In the genomic region with DNA sequence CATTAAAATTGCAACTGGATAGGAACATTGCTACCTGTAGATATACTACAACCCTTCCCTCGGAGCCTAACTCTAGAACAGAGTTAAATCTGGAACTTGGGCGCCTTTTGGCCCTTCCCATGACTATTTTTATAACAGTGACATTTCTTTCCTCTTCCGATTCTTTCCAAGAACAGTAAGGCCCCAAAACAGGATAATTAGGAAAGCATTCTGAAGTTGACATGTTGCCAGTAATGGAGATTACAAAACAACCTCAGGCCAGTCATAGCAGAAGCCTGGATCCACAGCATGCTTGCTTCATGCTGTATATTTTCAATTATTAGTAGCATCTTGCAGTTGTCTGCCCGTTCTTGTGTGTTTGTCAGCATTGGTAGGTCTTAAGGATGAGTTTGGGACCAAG, we compare ENCODE assay signal across 35 mouse cellular contexts. TPM values are rescaled to one million over a fixed set of nuclear protein-coding genes. Genes with fewer than 3 reads are reported as not detected.
"Had no signal": no experiment of that assay in that cellular context is flagged by ENCODE, and none has a peak within 500 bp of the region (broad histone marks: within the 10 kb centered on the region; RNA-seq: fewer than 3 reads in every experiment).

No protein-coding gene starts in this region.

- H3K4me3 ChIP-seq: gastrocnemius, adult 2 months; heart, adult 2 months; heart, embryonic 13.5 days; heart, embryonic 15.5 days; hindbrain, embryonic 10.5 days; hindbrain, embryonic 12.5 days; intestine, embryonic 15.5 days; layer of hippocampus, adult 2 months; left cerebral cortex, adult 2 months; limb, embryonic 10.5 days; limb, embryonic 12.5 days had no signal

- DNase-seq: gastrocnemius, adult 2 months; gastrocnemius, postnatal 10 days; gastrocnemius, postnatal 36 days; heart, adult 11 months; heart, adult 2 months; heart, postnatal 14 days; heart, postnatal 4 days; kidney, adult 18-20 months; kidney, adult 8-10 months; kidney, postnatal 10 days; kidney, postnatal 25 days; kidney, postnatal 4 days; liver had no signal

- ATAC-seq: hindbrain, embryonic 16.5 days; inflammation-experienced regulatory T-cells, adult 6 months; intestine, embryonic 15.5 days; intestine, postnatal 0 days had no signal

- H3K27ac ChIP-seq: gastrocnemius, adult 2 months; heart, adult 2 months; heart, embryonic 13.5 days; heart, embryonic 15.5 days; hindbrain, embryonic 10.5 days; hindbrain, embryonic 12.5 days; hindbrain, embryonic 14.5 days; intestine, embryonic 15.5 days; layer of hippocampus, adult 2 months; left cerebral cortex, adult 2 months; limb, embryonic 10.5 days; limb, embryonic 12.5 days had no signal

- H3K36me3 ChIP-seq: heart, embryonic 13.5 days; heart, embryonic 15.5 days; hindbrain, embryonic 10.5 days; hindbrain, embryonic 12.5 days; intestine, embryonic 15.5 days; limb, embryonic 10.5 days; limb, embryonic 12.5 days had no signal

- H3K4me2 ChIP-seq: heart, embryonic 11.5 days; heart, embryonic 13.5 days; heart, embryonic 15.5 days; hindbrain, embryonic 12.5 days; hindbrain, embryonic 14.5 days; intestine, embryonic 15.5 days; limb, embryonic 12.5 days; liver, embryonic 11.5 days had no signal

- H3K9me3 ChIP-seq: heart, embryonic 13.5 days; heart, embryonic 15.5 days; hindbrain, embryonic 10.5 days; hindbrain, embryonic 12.5 days; intestine, embryonic 15.5 days; limb, embryonic 10.5 days; limb, embryonic 12.5 days had no signal

- H3K9ac ChIP-seq: heart, embryonic 13.5 days; heart, embryonic 15.5 days; hindbrain, embryonic 12.5 days; hindbrain, embryonic 14.5 days; intestine, embryonic 15.5 days; limb, embryonic 12.5 days had no signal

RNA-seq across cellular contexts. Expression of gene Evx1, which starts 12.5 kb away (rescaled TPM):
- total RNA-seq: gastrocnemius, adult 2 months; gastrocnemius, postnatal 10 days; gastrocnemius, postnatal 36 days; heart, adult 2 months; heart, postnatal 14 days; heart, postnatal 4 days; layer of hippocampus, adult 2 months; layer of hippocampus, postnatal 10 days; layer of hippocampus, postnatal 25 days; left cerebral cortex, adult 2 months; left cerebral cortex, postnatal 14 days; left cerebral cortex, postnatal 36 days had no signal
- polyA plus RNA-seq: heart, adult 2 months; heart, embryonic 11.5 days; heart, embryonic 13.5 days; heart, embryonic 15.5 days; heart, postnatal 0 days; inflammation-experienced regulatory T-cells, adult 6 months; kidney, embryonic 14.5 days; kidney, embryonic 16.5 days had no signal

RNA-seq across cellular contexts. Expression of gene Hoxa13, which starts 40.1 kb away (rescaled TPM):
- total RNA-seq: heart, adult 2 months; heart, postnatal 14 days; heart, postnatal 4 days; layer of hippocampus, adult 2 months; layer of hippocampus, postnatal 10 days; layer of hippocampus, postnatal 25 days; left cerebral cortex, adult 2 months; left cerebral cortex, postnatal 14 days; left cerebral cortex, postnatal 36 days had no signal
- polyA plus RNA-seq: heart, adult 2 months; heart, embryonic 11.5 days; heart, embryonic 13.5 days; heart, embryonic 15.5 days; heart, postnatal 0 days; hindbrain, embryonic 10.5 days; hindbrain, embryonic 12.5 days; hindbrain, embryonic 14.5 days; hindbrain, embryonic 16.5 days; inflammation-experienced regulatory T-cells, adult 6 months; intestine, postnatal 0 days; kidney, embryonic 14.5 days had no signal

RNA-seq across cellular contexts. Expression of gene Hoxa11, which starts 55.2 kb away (rescaled TPM):
- total RNA-seq: heart, adult 2 months; heart, postnatal 14 days; heart, postnatal 4 days; layer of hippocampus, adult 2 months; layer of hippocampus, postnatal 10 days; layer of hippocampus, postnatal 25 days; left cerebral cortex, adult 2 months; left cerebral cortex, postnatal 14 days; left cerebral cortex, postnatal 36 days had no signal
- polyA plus RNA-seq: heart, adult 2 months; heart, embryonic 11.5 days; heart, embryonic 13.5 days; heart, embryonic 15.5 days; heart, postnatal 0 days; hindbrain, embryonic 10.5 days; hindbrain, embryonic 12.5 days; hindbrain, embryonic 14.5 days; hindbrain, embryonic 16.5 days; inflammation-experienced regulatory T-cells, adult 6 months had no signal
